Mouse (Mus musculus): ENCODE measurements around the gene Dnaja3. TPM values are rescaled to one million over a fixed set of nuclear protein-coding genes. Genes with fewer than 3 reads are reported as not detected.
A peak's percentile ranks its signal among the peaks of the same experiment; 100 is the strongest.

The Dnaja3 gene
- total RNA-seq, 2 experiments from 2014 or later: 91.1 to 101 TPM

GRCm38 (mm10) chr16:4641119-4641838 lies 1.5 kb downstream of the Dnaja3 start:
- DNase-seq (ENCODE audit: low spot score): no peak

- DNase-seq (ENCODE audit: low spot score): no peak
These were observed 2.4 kb downstream of the Dnaja3 start for GRCm38 (mm10) chr16:4642190-4642589.

DNA sequence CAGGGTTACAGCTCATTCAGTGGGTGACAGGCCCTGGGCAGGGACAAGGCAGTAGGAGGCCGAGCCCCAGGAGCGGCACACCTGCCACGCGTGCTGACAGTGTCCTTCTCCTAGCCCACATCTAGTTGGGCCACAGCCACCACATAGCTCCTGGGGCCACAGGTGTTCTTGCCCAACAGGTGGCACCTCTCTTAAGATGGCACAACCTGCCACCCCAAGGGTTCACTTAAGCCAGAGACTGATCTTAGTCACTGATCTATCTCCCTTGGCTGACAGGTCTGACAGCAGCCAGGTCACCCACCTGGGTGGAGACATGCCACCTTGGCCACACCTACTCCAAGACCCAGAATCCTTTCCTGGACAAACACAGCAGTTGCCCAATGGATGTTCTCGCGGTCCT lies 3.1 kb downstream of the Dnaja3 start:
- DNase-seq (ENCODE audit: low spot score): no peak

GRCm38 (mm10) chr16:4643670-4644419 lies 4.1 kb downstream of the Dnaja3 start:
- peak; percentile 90 for DNase-seq (ENCODE audit: low spot score)

DNA sequence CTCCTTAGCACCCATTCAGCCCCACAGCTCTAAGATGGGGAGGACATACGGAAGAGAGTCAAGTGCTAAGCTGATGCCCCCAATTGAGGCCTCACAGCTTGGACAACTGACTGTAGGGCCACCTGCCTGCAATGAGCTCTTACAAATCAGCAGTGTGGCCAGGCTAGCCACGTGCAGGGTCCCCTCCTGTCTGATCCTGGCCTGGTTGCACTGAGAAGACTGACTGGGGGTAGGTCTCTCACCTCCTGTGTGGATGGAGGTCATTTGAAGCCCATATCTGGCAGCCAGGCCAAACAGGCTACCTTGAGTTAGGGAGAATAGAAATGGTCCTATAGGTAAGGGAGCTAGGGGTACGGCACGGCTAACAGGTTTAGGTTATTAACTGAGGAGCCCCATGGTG lies 6.1 kb downstream of the Dnaja3 start:
- DNase-seq (ENCODE audit: low spot score): no peak

- DNase-seq (ENCODE audit: low spot score): no peak
These were observed 7.0 kb downstream of the Dnaja3 start for GRCm38 (mm10) chr16:4646831-4647230.

- DNase-seq (ENCODE audit: low spot score): peak; percentile 75
These were observed 7.9 kb downstream of the Dnaja3 start for GRCm38 (mm10) chr16:4647651-4648141.

DNA sequence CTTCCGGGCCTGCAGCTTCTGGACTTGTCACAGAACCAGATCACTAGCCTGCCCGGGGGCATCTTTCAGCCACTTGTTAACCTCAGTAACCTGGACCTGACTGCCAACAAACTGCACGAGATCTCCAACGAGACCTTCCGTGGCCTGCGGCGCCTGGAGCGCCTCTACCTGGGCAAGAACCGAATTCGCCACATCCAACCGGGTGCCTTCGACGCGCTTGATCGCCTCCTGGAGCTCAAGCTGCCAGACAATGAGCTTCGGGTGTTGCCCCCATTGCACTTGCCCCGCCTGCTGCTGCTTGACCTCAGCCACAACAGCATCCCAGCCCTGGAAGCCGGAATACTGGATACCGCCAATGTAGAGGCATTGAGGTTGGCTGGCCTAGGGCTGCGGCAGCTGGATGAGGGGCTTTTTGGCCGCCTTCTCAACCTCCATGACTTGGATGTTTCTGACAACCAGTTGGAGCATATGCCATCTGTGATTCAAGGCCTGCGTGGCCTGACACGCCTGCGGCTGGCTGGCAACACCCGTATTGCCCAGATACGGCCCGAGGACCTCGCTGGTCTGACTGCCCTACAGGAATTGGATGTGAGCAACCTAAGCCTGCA lies 8.7 kb downstream of the Dnaja3 start:
- no peak for DNase-seq (ENCODE audit: low spot score)

DNA sequence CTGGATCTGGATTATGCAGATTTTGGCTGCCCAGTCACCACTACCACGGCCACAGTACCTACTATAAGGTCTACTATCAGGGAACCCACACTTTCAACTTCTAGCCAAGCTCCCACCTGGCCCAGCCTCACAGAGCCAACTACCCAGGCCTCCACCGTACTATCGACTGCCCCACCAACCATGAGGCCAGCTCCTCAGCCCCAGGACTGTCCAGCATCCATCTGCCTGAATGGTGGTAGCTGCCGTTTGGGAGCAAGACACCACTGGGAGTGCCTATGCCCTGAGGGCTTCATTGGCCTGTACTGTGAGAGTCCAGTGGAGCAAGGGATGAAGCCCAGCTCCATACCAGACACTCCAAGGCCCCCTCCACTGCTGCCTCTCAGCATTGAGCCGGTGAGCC lies 9.4 kb downstream of the Dnaja3 start:
- DNase-seq (ENCODE audit: low spot score): no peak

DNA sequence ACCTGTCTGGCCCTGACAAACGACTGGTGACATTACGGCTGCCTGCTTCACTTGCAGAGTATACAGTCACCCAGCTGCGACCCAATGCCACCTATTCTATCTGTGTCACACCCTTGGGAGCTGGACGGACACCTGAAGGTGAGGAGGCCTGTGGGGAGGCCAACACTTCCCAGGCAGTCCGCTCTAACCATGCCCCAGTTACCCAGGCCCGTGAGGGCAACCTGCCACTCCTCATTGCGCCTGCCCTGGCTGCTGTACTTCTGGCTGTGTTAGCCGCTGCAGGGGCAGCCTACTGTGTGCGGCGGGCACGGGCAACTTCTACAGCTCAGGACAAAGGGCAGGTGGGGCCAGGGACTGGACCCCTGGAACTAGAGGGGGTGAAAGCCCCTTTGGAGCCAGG lies 9.9 kb downstream of the Dnaja3 start:
- DNase-seq (ENCODE audit: low spot score): no peak

DNA sequence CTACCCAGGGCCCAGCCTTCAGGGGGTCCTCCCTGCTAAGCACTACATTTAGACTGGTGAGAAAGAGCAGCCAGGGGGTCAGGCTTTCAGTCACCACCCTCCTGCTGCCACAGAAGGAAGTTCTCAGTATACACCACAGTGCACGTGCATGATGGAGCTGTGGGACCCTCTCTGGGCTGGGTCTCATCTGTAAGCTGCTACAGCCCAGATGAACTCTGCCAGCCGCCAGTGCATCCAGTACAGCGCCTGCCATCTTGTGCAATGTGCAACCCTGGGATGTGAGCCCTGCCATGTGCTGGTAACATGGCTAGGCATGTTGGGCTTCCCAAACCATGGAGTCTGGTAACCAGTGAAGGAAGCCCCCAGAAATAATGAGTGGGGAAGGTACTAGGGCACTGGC lies 10.4 kb downstream of the Dnaja3 start:
- no peak for DNase-seq (ENCODE audit: low spot score)

DNA sequence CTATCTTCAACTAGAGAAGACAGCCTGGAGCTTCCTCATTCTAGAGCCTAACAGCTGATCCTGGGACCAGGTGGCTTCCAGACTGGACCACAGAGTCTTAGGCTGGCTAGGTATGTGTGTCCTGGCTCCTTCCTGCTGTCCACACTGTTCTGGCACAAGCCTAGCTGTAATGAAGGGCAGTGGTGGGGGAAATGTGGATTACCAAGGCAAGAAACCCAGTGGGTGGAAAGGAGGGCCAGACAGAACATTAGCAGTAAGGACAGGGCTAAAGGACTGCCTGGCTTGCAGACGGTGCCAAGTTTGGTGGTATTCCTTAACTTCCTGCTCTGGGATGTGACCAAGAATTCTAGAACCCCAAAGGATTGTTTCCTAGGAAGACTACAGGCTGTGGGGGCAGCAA lies 11.3 kb downstream of the Dnaja3 start:
- DNase-seq (ENCODE audit: low spot score): no peak

- DNase-seq (ENCODE audit: low spot score): no peak
These were observed 11.8 kb downstream of the Dnaja3 start for GRCm38 (mm10) chr16:4651624-4652023.

DNA sequence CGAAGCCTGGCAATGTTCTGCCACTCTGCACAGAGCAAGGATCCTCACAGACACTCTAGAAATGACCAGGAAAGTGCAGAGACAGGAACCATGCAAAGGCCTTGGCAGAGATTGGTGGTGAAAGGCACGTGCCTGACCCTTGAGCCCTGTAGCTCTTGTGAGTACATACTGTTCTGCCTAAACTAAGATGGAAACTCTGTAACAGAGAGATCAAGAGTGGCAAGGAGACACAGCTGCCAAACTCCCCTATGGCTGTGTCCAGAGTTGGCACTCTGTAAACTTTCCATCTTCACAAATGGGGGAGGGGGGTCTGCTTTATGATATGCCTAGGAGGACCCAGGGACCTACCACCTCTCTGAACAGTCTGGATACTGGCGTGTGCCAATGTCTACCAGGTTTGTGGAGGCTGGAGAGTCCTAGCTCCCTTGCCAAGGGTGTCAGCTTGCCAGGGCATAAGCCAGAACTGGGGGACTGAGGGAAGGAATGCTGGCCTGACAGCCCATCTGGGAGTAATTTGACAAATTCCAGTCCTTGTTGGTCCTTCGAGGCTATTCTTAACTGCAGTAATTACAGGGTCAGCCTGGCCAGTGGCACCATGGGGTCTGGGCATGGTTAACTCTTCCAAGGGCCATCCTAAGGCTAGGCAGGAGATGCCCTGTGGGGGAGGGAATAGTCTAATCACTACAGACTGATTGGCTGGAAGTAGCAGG lies 13.1 kb downstream of the Dnaja3 start:
- DNase-seq (ENCODE audit: low spot score): peak; percentile 61

DNA sequence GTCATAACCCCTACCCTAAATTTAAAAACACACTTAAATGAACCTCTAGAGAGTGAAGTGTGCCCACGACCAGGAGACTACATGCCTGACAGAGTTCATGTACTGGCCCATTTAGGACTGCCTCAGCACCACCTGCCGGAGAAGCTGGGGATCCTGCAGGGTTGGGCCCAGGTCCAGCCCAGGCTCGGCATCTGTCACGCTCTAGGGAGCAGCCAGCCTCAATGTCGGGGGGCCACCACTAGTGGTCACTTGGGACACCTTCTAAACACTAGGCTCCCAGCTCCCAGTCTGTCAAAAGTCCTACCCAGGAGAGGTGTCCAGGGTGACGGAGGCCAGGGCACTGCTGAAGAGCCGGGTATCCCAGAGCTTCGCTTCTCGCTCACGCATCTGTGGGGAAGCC lies 14.9 kb downstream of the Dnaja3 start:
- DNase-seq (ENCODE audit: low spot score): no peak

DNA sequence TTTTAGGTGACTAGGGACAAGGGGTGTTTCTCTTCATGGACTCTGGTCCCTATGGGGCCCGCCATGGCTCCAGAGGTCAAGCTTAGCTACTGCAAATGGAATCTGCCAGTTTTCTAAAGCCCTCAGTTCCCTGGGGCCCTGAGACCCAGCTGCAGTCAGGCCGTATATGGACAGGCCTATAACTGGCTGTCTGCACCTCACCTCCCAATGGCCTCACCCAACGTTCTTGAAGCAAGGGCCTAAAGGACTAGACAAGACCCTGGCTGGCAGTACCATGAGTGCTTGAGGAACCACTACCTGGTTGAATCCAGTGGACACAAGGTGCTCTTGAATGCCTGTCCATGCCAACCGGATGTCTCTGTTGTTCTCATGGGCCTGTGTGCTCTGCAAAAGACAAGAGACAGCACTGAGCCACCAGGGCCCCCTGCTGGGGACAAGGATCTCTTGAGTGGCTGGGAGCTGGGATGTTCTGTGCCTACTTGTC lies 15.5 kb downstream of the Dnaja3 start:
- DNase-seq (ENCODE audit: low spot score): peak; percentile 44

DNA sequence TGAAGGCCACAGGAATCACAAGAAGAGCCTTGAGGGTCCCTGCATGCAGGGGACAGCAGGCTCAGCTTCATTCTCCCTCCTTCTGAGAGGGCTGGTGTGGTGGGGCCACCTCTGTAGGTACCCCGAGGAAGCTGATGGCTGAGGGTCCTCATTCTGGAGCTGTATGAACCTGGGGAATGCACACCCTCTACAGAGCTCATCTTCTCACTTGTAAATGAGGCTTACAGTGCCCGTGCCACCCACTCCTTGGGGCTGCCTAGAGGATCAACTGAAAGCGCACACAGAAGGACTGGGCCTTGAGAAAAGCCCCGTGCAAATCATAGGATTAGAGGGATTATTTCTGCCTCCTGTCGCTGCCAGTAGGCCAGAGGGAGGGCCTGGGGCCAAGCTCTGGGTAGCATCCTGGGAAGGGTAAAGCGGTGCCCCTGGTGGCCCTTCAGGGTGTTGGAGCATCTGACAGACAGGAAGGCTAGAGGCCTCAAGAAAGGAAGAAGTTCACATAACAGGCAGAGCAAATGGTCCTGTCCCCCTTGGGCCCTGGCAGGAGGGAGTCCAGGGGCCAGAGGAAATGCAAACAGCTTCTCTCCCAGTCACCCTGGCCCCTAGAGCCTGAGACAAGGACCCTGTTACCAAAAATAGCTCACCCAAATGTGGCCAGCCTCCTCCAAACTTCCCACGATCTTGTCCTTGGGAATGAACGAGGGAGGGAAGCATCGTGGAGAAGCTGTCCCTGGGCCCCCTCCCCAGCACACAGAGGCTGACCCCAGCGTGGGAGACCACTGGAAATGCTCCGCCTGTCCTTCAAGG lies 16.2 kb downstream of the Dnaja3 start:
- no peak for DNase-seq (ENCODE audit: low spot score)

- DNase-seq (ENCODE audit: low spot score): no peak
These were observed 16.8 kb downstream of the Dnaja3 start for GRCm38 (mm10) chr16:4656571-4657081.

GRCm38 (mm10) chr16:4658781-4659245 lies 19.0 kb downstream of the Dnaja3 start:
- DNase-seq (ENCODE audit: low spot score): no peak

DNA sequence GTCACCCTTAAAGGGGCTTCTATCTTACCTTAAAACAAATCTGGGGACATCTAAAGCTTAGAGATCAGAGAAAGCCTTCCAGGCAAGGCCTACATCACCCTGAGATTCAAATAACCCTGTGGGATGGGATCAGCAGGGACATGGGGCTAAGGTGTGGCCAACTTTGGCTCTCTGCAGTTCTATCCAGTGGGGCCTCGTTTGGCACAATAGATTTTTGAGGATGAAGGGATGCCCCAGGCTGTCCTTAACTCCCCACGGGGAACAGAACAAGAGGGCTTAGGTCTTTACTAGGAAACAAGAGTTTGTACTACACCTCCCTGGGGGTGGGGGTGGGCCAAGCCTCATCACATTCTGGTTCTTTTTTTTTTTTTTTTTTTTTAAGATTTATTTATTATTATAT lies 19.5 kb downstream of the Dnaja3 start:
- no peak for DNase-seq (ENCODE audit: low spot score)

Measured in gastrocnemius, adult 18-20 months (tissue).